Mouse (Mus musculus) monocyte, adult 2 months (primary cell): ENCODE data around the gene Katnb1.

Experiments
- DNase-seq, 2 experiments: peaks; one replicate each; pipeline ENCODE4 v3.0.0; 2022; ENCODE audit warnings: low spot score in 2 of 2, low read depth in 1 of 2

Katnb1 gene

DNA sequence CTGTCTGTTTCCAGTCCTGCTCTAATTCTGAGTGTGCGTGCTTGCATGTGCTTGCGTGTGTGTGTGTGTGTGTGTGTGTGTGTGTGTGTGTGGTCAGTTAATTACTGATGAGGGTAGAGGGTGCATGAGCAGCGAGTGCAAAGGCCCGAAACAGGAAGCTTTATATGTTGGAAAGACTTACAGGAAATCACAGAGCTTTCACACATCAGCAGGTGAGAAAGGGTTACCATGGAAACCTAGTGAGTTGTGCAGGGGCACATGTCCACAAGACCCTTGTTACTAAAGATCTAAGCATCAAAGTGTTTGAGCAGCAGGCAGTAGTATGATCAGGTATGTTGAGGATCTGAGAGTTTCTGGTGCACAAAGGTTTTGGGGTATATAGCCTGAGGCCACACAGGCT, 3.3 kb downstream of the Katnb1 start:
- no peak for DNase-seq

GRCm38 (mm10) chr8:95084744-95085431, 3.9 kb downstream of the Katnb1 start:
- no peak for DNase-seq

DNA sequence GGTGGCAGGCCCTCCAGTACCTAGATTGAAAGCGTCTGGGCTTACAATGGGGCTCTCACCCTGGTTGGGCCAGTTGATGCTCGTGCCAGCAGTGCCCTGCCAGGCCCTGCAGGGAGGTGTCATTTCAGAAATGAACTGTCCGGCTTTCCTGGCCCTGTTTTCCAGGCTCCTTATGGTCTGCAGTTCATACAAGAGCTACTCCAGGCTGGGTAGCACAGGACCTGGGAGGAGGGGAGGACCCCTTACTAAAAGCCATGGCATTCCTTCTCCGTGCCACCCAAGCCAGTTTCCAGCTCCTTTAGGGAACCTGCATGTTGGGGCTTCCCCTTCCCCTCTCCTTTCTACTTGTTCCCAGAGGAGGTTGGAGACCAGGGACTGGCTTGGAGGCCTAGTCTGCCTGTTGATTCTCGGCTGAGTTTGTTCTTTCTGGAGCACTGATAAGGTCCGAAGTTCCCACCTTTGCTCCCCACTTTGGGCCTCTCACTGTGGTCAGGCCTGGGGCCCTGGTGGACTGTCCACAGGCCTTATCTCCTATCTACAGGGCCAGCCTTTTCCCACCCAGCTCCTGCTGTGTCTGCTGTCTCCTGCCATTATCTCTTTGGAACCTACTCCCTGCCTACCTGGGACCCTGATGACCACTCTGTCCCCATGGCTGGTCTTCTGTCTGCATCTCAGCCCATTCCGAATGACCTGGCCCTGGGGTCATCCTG, 4.6 kb downstream of the Katnb1 start:
- no peak for DNase-seq

GRCm38 (mm10) chr8:95093574-95093973, 12.6 kb downstream of the Katnb1 start:
- no peak for DNase-seq

- no peak for DNase-seq
Measured at GRCm38 (mm10) chr8:95099009-95099408, 18.0 kb downstream of the Katnb1 start.

GRCm38 (mm10) chr8:95101972-95102371, 21.0 kb downstream of the Katnb1 start:
- DNase-seq, result no peak

DNA sequence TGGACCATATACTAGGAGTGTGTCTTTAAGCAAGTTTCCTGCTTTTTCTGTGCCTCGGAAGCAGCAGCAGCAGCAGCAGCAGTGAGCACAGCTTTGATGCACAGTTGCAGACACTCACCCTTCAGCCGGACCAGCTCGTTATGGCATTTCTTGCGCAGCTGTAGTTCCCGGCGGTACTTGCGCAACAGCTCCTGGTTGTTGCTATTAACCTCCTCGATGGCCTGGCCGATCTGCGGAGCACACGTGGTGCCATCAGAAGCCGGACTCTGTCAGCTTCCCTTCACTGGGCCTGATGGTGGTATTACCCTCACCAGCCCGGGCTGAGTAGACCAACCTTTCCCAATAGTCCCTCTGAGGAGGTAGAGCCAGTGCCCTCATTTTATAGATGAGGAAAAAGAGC, 26.3 kb downstream of the Katnb1 start:
- no peak for DNase-seq

- no peak for DNase-seq
Measured at GRCm38 (mm10) chr8:95112594-95112993, 31.6 kb downstream of the Katnb1 start.

DNA sequence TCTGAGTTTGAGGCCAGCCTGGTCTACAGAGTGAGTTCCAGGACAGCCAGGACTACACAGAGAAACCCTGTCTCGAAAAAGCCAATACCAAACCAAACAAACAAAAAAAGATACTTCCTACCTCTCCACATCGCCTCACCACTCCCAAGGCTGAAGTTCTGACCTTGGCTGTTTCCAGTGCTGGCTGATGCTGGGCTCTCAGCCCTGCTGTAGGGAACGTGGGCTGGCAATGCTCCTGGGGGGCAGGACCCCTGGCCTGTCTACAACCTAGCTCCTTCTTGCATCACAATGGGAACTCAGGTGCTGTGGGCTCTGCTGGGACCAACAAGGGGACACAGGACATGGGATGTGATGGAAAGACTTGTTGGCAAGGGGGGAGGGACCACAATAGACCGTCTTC, 32.1 kb downstream of the Katnb1 start:
- DNase-seq, result no peak

- DNase-seq, result no peak
Measured at GRCm38 (mm10) chr8:95113750-95114149, 32.8 kb downstream of the Katnb1 start.

- no peak for DNase-seq
Measured at GRCm38 (mm10) chr8:95123455-95123854, 42.5 kb downstream of the Katnb1 start.

DNA sequence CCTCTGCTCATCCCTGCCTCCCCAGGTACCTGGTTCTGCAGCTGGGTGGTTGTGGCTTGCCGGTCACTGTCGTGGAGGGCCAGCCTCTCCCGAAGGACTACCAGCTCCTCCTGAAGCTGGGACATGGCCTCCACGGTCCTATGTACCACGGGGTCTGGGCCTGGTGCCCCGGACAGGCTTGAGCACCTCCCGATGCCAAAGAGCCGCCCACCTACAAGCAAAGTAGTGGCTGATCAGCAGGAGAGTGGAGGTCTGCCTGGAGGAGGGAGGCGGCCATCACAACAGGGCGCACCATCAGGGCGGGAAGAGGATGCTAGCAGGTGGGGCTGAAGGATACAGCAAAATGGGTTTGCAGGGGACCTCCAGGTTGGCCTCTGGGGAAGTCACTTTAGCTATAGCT, 45.5 kb downstream of the Katnb1 start:
- DNase-seq, result no peak

- no peak for DNase-seq
Measured at GRCm38 (mm10) chr8:95127658-95128057, 46.7 kb downstream of the Katnb1 start.

GRCm38 (mm10) chr8:95128750-95129260, 47.8 kb downstream of the Katnb1 start:
- no peak for DNase-seq

- no peak for DNase-seq
Measured at GRCm38 (mm10) chr8:95130966-95131537, 50.1 kb downstream of the Katnb1 start.

- no peak for DNase-seq
Measured at GRCm38 (mm10) chr8:95131983-95132382, 51.0 kb downstream of the Katnb1 start.

DNA sequence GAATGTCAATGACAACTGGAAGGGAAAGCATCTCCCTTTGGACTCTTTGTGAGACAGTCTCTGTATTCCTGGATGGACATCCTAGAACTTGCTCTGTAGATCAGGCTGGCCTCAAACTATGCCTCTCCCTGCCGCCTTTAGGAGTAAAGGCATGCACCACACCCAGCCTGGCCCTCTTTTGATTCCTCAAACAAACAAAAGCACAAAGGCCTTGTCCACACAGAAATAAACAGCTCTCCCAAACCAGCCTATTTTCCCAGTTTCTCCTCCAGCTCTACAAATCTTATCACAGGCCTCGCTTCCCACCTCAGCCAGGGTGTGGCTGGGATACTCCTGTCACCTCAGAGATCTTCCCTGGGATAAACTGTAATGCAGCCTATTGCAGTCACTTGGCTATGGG, 53.2 kb downstream of the Katnb1 start:
- no peak for DNase-seq

GRCm38 (mm10) chr8:95135242-95135641, 54.3 kb downstream of the Katnb1 start:
- no peak for DNase-seq

DNA sequence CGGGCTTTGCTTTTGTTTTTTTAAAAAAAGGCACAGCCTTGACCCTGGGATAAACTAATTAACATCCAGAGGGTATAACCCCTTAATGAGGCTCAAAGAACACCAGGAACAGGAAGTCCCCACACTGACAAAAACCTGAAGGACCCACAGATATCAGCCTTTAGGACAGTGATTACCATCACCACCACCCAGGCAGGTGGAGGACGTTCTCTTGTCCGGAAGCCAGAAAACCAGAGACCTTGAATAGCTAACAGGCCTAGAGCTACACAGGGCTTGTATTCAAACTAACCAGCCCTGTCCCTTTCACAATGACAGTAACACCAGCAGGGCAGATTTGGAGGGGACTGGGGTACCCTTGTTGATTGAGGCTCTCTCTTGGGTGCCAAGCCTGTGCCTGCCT, 55.2 kb downstream of the Katnb1 start:
- DNase-seq, result no peak

- no peak for DNase-seq
Measured at GRCm38 (mm10) chr8:95137201-95137600, 56.2 kb downstream of the Katnb1 start.

- DNase-seq, result no peak
Measured at GRCm38 (mm10) chr8:95137641-95138098, 56.7 kb downstream of the Katnb1 start.
